Mouse (Mus musculus) cortical plate, adult 2 months (tissue): ENCODE measurements around the gene Fbxo11.

Experiments
- CTCF ChIP-seq: fragments of 200-500 bp; IDR thresholded peaks from 2 replicates; pipeline ENCODE4 v1.5.1; 2011; ENCODE audit warnings: mild to moderate bottlenecking, control low read depth, low read length; ENCODE audit not compliant: insufficient read depth; ENCODE audit errors: extremely low read depth
- POLR2A ChIP-seq: fragments of 200-500 bp; IDR thresholded peaks from 2 replicates; pipeline ENCODE4 v1.6.1; 2011; ENCODE audit warnings: mild to moderate bottlenecking, low read length, control low read depth; ENCODE audit not compliant: insufficient read depth; ENCODE audit errors: extremely low read depth

DNA sequence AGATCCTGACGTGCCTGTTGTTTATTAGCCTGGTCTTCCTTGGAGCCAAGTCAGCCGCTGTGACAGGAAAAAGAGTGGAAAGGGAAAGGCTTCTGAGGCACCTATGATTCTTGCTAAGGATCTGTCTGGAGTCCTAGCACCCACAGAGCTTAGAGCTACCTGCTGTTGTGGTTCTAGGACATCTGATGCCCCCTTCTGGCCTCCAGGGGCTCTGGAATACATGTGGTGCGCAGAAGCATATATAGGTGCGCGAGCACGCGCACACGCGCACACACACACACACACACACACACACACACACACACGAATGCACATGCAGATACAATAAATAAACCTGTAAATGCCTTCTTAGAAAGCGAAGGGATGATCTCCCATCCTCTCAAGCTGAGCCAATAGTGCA, 20.9 kb upstream of the Fbxo11 start:
- TF ChIP-seq POLR2A (no peak), CTCF (no peak)
